Mouse (Mus musculus) CH12.LX (cell line): ENCODE measurements around the gene Tmem87b.

ENCODE experiments used
- CTCF ChIP-seq, 2 experiments: IDR thresholded peaks in 1 of 2; conservative IDR thresholded peaks in 1 of 2; 2 replicates each; pipeline ENCODE4 v1.5.1; 2011 to 2012; ENCODE audit warnings: low read depth in 2 of 2, low read length in 2 of 2, improper control_type of control experiment in 1 of 2, inconsistent platforms in 1 of 2, mild to moderate bottlenecking in 1 of 2, moderate library complexity in 1 of 2
- E2F4 ChIP-seq: IDR thresholded peaks from 2 replicates; pipeline ENCODE4 v1.6.1; 2011; ENCODE audit warnings: low read depth, low read length, improper control_type of control experiment; ENCODE audit not compliant: insufficient replicate concordance
- EP300 ChIP-seq: IDR thresholded peaks from 2 replicates; pipeline ENCODE4 v1.6.1; 2011; ENCODE audit warnings: low read length, improper control_type of control experiment
- ETS1 ChIP-seq: conservative IDR thresholded peaks from 2 replicates; pipeline ENCODE4 v1.6.1; 2012; ENCODE audit warnings: low read depth, mild to moderate bottlenecking, inconsistent platforms, low read length, improper control_type of control experiment, moderate library complexity
- HCFC1 ChIP-seq: IDR thresholded peaks from 2 replicates; pipeline ENCODE4 v1.6.1; 2012; ENCODE audit warnings: low read depth, mild to moderate bottlenecking, inconsistent platforms, low read length, improper control_type of control experiment
- MAX ChIP-seq: IDR thresholded peaks from 2 replicates; pipeline ENCODE4 v1.6.1; 2011; ENCODE audit warnings: low read length, improper control_type of control experiment
- POLR2A ChIP-seq: IDR thresholded peaks from 2 replicates; pipeline ENCODE4 v1.6.1; 2011; ENCODE audit warnings: low read depth, mild to moderate bottlenecking, improper control_type of control experiment, low read length
- POLR2AphosphoS2 ChIP-seq: IDR thresholded peaks from 2 replicates; pipeline ENCODE4 v1.6.1; 2011; ENCODE audit warnings: low read depth, low read length, improper control_type of control experiment
- RCOR1 ChIP-seq: conservative IDR thresholded peaks from 2 replicates; pipeline ENCODE4 v1.6.1; 2012; ENCODE audit warnings: low read depth, mild to moderate bottlenecking, inconsistent platforms, low read length, improper control_type of control experiment
- TBP ChIP-seq: conservative IDR thresholded peaks from 2 replicates; pipeline ENCODE4 v1.6.1; 2011; ENCODE audit warnings: low read depth, low read length, improper control_type of control experiment
- USF1 ChIP-seq: IDR thresholded peaks from 2 replicates; pipeline ENCODE4 v1.6.1; 2014; ENCODE audit warnings: low read depth, mild to moderate bottlenecking, inconsistent platforms, low read length, improper control_type of control experiment
- USF2 ChIP-seq: conservative IDR thresholded peaks from 2 replicates; pipeline ENCODE4 v1.6.1; 2011; ENCODE audit warnings: low read depth, low read length, improper control_type of control experiment
- ZC3H11A ChIP-seq: IDR thresholded peaks from 2 replicates; pipeline ENCODE4 v1.6.1; 2012; ENCODE audit warnings: low read depth, mild to moderate bottlenecking, inconsistent platforms, low read length, improper control_type of control experiment
- ZMIZ1 ChIP-seq: IDR thresholded peaks from 2 replicates; pipeline ENCODE4 v1.6.1; 2012; ENCODE audit warnings: low read depth, mild to moderate bottlenecking, inconsistent platforms, low read length, improper control_type of control experiment

DNA sequence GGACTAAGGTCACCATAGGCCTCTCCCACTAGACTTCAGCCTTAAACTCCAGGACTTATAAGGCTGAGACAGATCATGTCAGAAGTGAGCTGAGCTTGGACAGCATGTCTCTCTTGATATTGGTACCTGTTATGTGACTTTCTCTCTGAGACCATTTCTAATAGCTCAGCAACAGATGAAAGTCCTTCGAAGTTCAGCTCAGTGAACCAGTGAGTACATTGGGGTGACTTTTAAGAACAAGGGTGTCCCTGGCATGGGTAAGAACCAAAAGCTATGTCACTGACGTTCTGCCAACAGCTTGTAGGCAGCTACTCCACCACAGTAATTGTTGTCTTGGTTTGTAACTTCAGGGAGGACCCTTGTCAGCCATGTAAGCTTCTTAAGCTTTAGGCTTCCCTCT is 2.7 kb downstream of the Tmem87b start:
- TF ChIP-seq E2F4 (no peak), TBP (no peak), CTCF (conservative IDR thresholded peaks at IDR 0.05 in 1 of 2, IDR thresholded peaks at IDR 0.05 in 1 of 2; ENCODE audit: low read depth in 2 of 2, low read length in 2 of 2) (no peak), HCFC1 (no peak), POLR2A (no peak), ETS1 (no peak), RCOR1 (no peak), MAX (no peak), USF1 (no peak), USF2 (no peak), EP300 (no peak), ZMIZ1 (no peak), POLR2AphosphoS2 (no peak), ZC3H11A (no peak)
